Mouse (Mus musculus): ENCODE data around the gene Tcp10b.
"Not testable (repeated sequence)": the region's sequence is repeated elsewhere in the genome, so short reads cannot be mapped to it uniquely, and the experiment has no call there.

DNA sequence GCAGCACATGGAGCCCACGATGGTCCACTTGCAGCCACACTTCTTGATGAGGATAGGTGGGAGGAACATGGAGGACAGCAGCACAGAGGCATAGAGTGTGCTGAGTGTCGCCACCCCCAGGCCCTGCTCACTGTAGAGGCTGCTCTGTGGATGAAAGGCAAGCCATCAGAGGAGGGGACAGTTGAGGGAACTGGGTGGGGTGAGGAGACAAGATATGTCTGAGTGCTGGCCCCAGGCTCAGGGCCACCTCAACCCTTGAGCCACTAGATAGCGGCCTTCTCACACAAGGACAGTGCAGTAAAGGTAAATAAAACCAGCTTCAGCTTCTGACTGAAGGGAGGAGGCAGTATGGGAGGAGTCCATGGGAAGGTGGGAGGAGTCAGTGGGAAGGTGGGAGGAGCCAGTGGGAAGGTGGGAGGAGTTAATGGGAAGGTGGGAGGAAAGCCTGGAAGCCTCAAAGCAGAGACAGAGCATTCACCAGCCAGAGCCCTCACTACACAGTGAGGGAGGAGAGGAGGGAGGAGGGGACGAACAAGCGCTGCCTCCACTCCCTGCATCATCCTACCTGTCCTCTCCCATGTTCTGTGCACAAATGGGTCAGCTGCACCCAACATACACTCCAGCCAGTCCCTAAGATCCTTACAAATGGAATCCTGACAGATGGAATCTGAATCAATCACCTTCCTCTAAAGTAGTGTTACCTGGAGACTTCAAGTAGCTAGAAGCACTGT lies 62.6 kb downstream of the Tcp10b start:
- TF ChIP-seq EP300, CTCF (IDR thresholded peaks at IDR 0.05; ENCODE audit: low read depth): not testable (repeated sequence)
